Mouse (Mus musculus) embryonic facial prominence, embryonic 15.5 days (tissue): Measurements from ENCODE around the gene Snx32. TPM values are rescaled to one million over a fixed set of nuclear protein-coding genes. Genes with fewer than 3 reads are reported as not detected.

ENCODE experiments used
- ATAC-seq: fragments of 200-750 bp; cut with Nextera tagmentation; 2 replicates; pipeline ENCODE4 v1.8.0; 2017; ENCODE audit warnings: low read depth, moderate TSS enrichment; ENCODE audit not compliant: insufficient number of reproducible peaks, low FRiP score, low TSS enrichment
- H3K27ac ChIP-seq: fragments of 300-500 bp; sonication (generic); replicated peaks from 2 replicates; pipeline ENCODE4 v1.5.1; 2015; ENCODE audit warnings: mild to moderate bottlenecking, inconsistent platforms
- H3K27me3 ChIP-seq: fragments of 300-500 bp; sonication (generic); 2 replicates; pipeline ENCODE4 v1.6.1; 2015; ENCODE audit warnings: inconsistent platforms
- H3K36me3 ChIP-seq: fragments of 300-500 bp; sonication (generic); 2 replicates; pipeline ENCODE4 v1.6.1; 2015; ENCODE audit warnings: mild to moderate bottlenecking, inconsistent platforms
- H3K4me1 ChIP-seq: fragments of 300-500 bp; sonication (generic); 2 replicates; pipeline ENCODE4 v1.6.1; 2015; ENCODE audit warnings: inconsistent platforms
- H3K4me2 ChIP-seq: fragments of 300-500 bp; sonication (generic); replicated peaks from 2 replicates; pipeline ENCODE4 v1.6.1; 2015; ENCODE audit warnings: mild to moderate bottlenecking, inconsistent platforms
- H3K4me3 ChIP-seq: fragments of 300-500 bp; sonication (generic); replicated peaks from 2 replicates; pipeline ENCODE4 v1.5.1; 2015; ENCODE audit warnings: mild to moderate bottlenecking, inconsistent platforms
- H3K9ac ChIP-seq: fragments of 300-500 bp; sonication (generic); 2 replicates; pipeline ENCODE4 v1.6.1; 2015; ENCODE audit warnings: inconsistent platforms
- H3K9me3 ChIP-seq: fragments of 300-500 bp; sonication (generic); replicated peaks from 2 replicates; pipeline ENCODE4 v1.6.1; 2016; ENCODE audit warnings: inconsistent platforms
- WGBS: fragments of 180-500 bp; shearing (Covaris S2); methylation state at CpG from one replicate; pipeline ENCODE4 v1.1.7; 2015; 5-methylcytosine and 5-hydroxymethylcytosine counted together
- polyA plus RNA-seq: library from polyadenylated mRNA; unstranded; fragments of >200 nt; fragmentation: Nextera tagmentation; extraction: Ambion mirVana; gene quantifications from 2 replicates; pipeline ENCODE4 v1.2.1, GENCODE M21; 2015

Snx32 gene
- polyA plus RNA-seq, 1 experiment from 2014 or later = 11.7 TPM

DNA sequence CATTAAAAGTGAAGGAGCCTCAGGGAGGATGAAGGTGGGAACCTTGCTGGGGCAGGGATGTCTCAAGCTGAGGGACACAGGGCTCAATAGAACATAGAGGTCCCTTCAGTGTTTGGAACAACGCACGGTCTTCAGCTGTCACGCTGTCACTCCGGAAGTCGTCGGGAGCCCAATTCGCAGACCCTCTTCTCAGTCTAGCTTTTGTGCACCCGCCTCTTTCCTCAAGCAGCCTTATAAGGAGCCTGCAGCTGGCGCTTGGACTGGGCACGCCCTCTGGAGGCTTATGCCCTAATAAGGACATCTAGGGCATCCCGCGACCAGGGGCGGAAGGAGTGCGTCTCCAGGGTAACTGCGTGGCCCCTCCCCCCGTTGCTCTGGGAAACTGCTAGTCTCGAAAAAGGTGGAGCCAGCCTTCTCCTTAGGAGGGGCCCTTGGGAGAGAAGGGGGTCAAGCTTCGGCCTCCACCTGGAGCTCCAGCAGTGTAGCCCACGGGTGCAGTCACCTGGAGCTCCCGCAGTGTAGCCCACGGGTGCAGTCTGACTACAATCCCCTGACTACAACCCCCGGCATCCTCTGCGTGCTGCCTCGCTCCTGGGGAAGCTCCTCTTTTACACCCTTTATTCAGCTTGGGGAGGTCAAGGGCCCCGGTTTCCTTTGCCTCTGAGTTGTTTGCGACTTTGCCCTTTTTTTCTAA lies 21.3 kb downstream of the Snx32 start:
- peak; percentile 85 for ATAC-seq
- peaks cover 37% of the 10 kb centered on the region for H3K36me3 ChIP-seq
- peak overlapping the region; percentile 59 for H3K4me3 ChIP-seq
- H3K27me3 ChIP-seq = no peaks in the 10 kb centered on the region
- peak overlapping the region; percentile 23 for H3K9ac ChIP-seq
- WGBS = under 1% methylated on average over 26 of the region's 26 CpGs
- H3K4me2 ChIP-seq = peak overlapping the region; percentile 86
- peaks cover 49% of the 10 kb centered on the region for H3K4me1 ChIP-seq
- no peaks in the 10 kb centered on the region for H3K9me3 ChIP-seq
- peak overlapping the region; percentile 99 for H3K27ac ChIP-seq

DNA sequence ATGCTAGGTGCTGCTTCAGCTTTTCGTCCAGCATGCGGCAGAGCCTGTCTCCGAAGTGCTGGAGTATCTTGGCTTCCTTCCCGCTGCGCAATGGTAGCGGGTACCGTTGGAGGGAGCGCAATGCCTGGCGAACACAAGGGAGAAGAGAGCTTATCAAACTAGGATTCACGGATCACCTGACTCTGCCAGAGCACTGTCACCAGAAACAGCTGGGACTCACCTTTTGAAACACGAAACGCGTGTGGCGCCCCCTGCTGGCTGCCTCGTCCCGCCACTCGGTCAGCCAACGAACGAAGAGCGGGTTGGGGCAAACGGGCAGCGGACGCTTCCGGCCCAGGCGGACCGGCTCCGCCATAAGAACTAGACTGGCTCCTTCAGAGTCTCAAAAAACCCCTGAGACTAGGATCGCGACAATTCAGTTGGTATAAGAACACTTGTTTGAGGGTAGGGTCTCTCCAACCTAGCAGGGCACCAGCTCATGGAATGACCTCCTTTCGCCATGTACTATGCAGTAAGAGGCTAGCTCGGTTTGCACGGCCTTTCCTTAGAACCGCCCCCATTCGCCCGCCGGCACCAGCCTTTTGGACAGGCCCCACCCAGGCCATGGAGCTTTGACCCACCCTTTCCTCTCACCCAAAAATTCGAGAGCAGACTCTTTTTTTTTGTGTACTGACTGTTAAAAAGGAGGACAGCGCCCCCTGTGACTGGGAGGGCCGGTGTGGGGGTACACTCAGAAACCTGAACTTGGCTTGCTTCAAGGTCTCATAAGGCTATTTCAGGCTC lies 22.4 kb downstream of the Snx32 start, which contains the start of gene Mus81:
TSS of gene Mus81 (minus strand) at position 635 of the 783 bp plus-strand sequence.
- Histone ChIP-seq H3K4me2 (peak within 1 kb of the TSS; percentile 86), H3K9ac (peak within 1 kb of the TSS; percentile 63), H3K9me3 (no peaks in the 10 kb centered on the region), H3K4me1 (peaks cover 46% of the 10 kb centered on the region), H3K27me3 (no peaks in the 10 kb centered on the region), H3K4me3 (peak within 1 kb of the TSS; percentile 59), H3K27ac (peak within 1 kb of the TSS; percentile 99), H3K36me3 (peaks cover 37% of the 10 kb centered on the region)
- under 1% methylated on average over 39 of the region's 39 CpGs for WGBS
- peak; percentile 79 for ATAC-seq

DNA sequence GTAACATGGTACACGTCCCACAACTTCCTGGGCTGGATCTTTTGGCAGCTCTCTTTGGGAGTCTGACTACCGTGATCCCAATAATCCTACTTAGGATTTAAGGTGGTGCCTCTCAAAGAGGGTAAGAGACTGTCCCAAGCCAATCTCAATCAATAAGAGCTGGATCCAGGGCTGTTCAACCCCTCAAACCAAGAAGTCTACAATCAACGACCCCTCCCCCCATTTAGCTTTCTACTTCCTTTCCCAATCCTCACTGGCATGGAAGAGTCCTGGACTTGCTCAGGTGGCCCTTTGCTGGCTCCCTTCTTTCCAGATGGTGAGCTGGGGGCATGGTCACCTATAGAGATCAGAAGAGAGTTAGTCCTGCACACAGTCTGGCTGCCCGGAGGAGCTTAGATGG lies 23.6 kb downstream of the Snx32 start:
- Histone ChIP-seq H3K9ac (no peak overlapping the region), H3K9me3 (no peaks in the 10 kb centered on the region), H3K4me1 (peaks cover 37% of the 10 kb centered on the region), H3K4me2 (peak overlapping the region; percentile 86), H3K36me3 (peaks cover 44% of the 10 kb centered on the region), H3K27ac (peak overlapping the region; percentile 39; the same call in 1 of the 2 replicates), H3K4me3 (peak overlapping the region; percentile 59; the same call in 1 of the 2 replicates), H3K27me3 (no peaks in the 10 kb centered on the region)
- 82% methylated on average over 4 of the region's 4 CpGs for WGBS
- no peak for ATAC-seq

DNA sequence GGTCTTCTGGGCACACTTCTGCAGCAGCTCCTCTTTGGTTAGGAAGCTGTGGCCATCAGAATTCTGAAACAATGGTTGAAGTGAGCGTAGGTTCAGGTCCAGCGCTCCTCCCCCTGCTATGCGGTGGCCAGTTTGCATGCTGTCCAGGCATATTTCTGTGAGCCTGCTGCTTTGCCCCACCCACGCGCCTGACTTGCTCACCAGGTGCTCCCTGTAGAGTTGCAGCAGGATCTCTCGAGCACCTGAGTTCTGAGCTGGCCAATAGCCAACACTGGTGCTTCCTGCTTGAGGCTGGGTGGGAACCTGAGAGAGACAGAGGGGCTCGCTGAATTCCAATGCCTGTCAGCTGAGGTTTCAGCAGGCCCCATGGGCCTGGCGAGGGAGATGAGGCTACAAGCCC lies 24.1 kb downstream of the Snx32 start:
- Histone ChIP-seq H3K4me2 (peak overlapping the region; percentile 86; the same call in 1 of the 2 replicates), H3K4me1 (peaks cover 34% of the 10 kb centered on the region), H3K36me3 (peaks cover 49% of the 10 kb centered on the region), H3K9ac (no peak overlapping the region), H3K9me3 (no peaks in the 10 kb centered on the region), H3K4me3 (no peak overlapping the region; the same call in 1 of the 2 replicates), H3K27me3 (no peaks in the 10 kb centered on the region), H3K27ac (peak overlapping the region; percentile 39; the same call in 1 of the 2 replicates)
- WGBS = 74% methylated on average over 8 of the region's 8 CpGs
- no peak for ATAC-seq

DNA sequence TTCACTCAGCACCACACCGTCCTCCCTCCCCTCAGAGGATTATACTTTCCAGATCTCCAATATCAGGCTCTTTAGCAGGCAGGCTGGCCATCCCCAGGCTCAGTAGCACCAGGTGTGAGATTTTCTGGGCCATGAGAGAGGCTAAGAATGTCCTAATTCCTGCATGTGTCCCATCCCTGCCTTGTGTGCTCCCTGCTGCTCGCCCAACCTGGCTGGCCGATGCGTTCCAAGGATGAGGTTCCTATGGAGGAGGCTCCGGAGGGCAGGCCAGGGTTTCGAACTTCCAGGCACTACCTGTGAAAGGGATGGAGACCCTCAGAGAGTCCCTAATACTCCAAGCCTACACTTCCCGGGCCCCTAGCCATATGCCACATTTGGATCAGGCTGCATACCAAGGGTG lies 24.5 kb downstream of the Snx32 start:
- no peaks in the 10 kb centered on the region for H3K9me3 ChIP-seq
- 91% methylated on average over 7 of the region's 7 CpGs for WGBS
- peaks cover 34% of the 10 kb centered on the region for H3K4me1 ChIP-seq
- no peak overlapping the region for H3K4me3 ChIP-seq
- ATAC-seq = no peak
- H3K4me2 ChIP-seq = no peak overlapping the region
- H3K9ac ChIP-seq = no peak overlapping the region
- peak overlapping the region; percentile 39; the same call in 1 of the 2 replicates for H3K27ac ChIP-seq
- peaks cover 54% of the 10 kb centered on the region for H3K36me3 ChIP-seq
- no peaks in the 10 kb centered on the region for H3K27me3 ChIP-seq

DNA sequence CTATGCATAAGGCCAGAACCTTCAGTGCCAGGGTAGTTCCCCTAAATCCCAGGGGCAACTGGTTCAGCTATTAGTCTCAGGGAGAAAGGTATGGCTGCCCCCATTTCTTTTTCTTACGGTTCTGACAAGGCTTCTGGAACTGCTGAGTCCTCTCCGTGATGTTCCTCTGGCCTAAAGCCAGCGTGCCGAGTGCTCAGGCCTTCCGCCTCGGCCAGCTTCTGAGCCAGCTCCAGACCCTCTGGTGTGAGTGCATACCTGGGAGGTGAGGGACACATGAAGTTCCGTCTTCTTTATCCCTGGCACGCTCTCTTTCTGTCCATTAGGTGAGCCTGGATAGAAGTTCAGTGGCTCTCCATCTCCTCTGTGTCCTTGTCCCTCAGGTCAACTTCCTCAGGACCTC lies 25.0 kb downstream of the Snx32 start:
- 92% methylated on average over 8 of the region's 8 CpGs for WGBS
- Histone ChIP-seq H3K27ac (no peak overlapping the region), H3K9ac (no peak overlapping the region), H3K36me3 (peaks cover 58% of the 10 kb centered on the region), H3K4me3 (no peak overlapping the region), H3K27me3 (no peaks in the 10 kb centered on the region), H3K9me3 (no peaks in the 10 kb centered on the region), H3K4me2 (no peak overlapping the region), H3K4me1 (peaks cover 34% of the 10 kb centered on the region)
- no peak for ATAC-seq

DNA sequence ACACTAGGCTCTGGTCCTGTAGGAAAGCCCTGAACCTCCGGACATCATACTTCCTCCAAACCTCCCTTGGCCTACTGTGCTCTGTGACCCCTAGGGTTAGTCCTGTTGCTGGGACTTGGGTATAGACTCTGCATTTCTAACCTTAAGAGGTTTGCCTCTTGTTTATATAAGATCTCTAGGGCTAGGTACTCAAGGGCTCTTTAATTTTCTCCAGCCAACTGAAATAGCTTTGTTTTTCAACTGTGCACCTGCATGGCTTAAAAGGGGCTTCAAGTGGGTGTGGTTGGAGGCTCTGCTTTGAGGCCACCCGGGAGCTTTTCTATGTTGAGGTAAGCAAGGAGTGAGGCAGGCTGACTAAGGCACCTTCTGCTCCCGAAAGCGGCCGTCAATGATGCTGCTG lies 25.8 kb downstream of the Snx32 start:
- WGBS = 90% methylated on average over 5 of the region's 5 CpGs
- H3K27me3 ChIP-seq = no peaks in the 10 kb centered on the region

DNA sequence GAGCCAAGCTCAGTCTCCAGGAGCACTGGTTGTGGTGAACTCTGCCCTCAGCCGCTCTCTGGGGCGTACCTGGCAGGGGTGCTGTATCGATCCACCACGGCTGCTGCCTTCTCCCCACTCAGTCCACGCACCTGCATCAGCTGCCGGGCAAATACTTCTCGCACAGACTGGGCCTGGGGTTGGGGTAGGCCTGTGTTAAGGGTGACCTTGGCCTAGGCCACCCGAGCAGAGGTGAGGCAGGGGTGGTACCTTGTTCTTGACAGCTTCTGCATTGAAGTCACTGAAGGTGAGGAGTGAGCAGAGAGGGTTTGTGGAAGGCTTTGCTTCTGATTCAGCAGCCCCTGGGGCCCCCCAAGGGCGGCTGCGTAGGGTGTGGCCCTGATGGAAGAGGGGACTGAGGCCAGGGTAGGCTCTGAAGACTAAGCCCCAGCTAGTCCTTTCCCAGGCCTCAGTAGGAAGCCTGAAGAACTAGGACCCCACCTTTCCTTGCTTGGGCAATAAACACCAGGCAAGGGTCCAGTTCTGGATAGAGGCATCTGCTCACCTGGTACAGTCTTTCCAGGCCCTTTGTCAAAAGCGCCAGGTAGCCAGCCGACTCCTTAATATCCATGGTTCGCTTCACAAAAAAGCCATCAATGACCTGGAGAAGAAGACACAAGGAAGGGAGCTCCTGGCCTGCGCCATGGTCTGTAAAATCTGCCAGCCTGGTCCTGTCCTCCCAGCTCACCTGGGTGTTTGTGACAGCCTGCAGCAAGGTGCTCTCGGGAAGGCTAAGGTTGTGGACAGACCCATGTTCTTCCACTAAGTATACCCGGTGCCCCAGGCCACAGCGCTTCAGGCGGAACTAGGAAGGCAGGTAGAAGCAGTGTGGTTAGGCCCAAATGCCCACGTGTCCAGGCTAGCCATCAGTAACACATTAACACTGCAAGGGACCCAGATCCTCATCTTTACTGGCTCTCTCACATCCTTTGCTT lies 26.7 kb downstream of the Snx32 start:
- Histone ChIP-seq H3K4me1 (peaks cover 22% of the 10 kb centered on the region), H3K36me3 (peaks cover 75% of the 10 kb centered on the region), H3K4me2 (no peak overlapping the region), H3K9me3 (no peaks in the 10 kb centered on the region), H3K9ac (no peak overlapping the region), H3K4me3 (no peak overlapping the region), H3K27ac (no peak overlapping the region), H3K27me3 (no peaks in the 10 kb centered on the region)
- ATAC-seq = no peak
- 91% methylated on average over 19 of the region's 19 CpGs for WGBS

More for the DNA sequence above, 25.8 kb downstream of the Snx32 start:
- ATAC-seq = no peak
- Histone ChIP-seq H3K27ac (no peak overlapping the region), H3K9me3 (no peaks in the 10 kb centered on the region), H3K9ac (no peak overlapping the region), H3K4me3 (no peak overlapping the region), H3K4me2 (no peak overlapping the region), H3K36me3 (peaks cover 67% of the 10 kb centered on the region), H3K4me1 (peaks cover 29% of the 10 kb centered on the region)

DNA sequence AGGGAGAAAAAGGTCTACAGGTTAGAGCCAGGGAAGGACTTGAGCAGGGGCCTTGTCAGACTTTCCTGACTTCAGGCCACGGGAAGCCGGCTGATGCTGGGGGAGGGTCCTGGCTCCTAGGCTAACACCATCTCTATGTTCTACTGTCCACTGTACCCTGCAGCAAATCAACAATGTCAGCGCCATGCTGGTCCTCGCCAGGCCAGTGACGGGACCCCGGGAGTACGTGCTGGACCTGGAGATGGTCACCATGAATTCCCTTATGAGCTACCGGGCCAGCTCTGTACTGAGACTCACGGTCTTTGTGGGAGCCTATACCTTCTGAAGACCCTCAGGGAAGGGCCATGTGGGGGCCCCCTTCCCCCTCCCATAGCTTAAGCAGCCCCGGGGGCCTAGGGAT lies 28.9 kb downstream of the Snx32 start:
- H3K27me3 ChIP-seq = no peaks in the 10 kb centered on the region
- H3K4me1 ChIP-seq = peaks cover 17% of the 10 kb centered on the region
- ATAC-seq = no peak
- 86% methylated on average over 10 of the region's 10 CpGs for WGBS
- H3K36me3 ChIP-seq = peaks cover 97% of the 10 kb centered on the region
- H3K9ac ChIP-seq = no peak overlapping the region
- no peak overlapping the region for H3K27ac ChIP-seq
- H3K4me3 ChIP-seq = no peak overlapping the region
- no peaks in the 10 kb centered on the region for H3K9me3 ChIP-seq
- no peak overlapping the region for H3K4me2 ChIP-seq

DNA sequence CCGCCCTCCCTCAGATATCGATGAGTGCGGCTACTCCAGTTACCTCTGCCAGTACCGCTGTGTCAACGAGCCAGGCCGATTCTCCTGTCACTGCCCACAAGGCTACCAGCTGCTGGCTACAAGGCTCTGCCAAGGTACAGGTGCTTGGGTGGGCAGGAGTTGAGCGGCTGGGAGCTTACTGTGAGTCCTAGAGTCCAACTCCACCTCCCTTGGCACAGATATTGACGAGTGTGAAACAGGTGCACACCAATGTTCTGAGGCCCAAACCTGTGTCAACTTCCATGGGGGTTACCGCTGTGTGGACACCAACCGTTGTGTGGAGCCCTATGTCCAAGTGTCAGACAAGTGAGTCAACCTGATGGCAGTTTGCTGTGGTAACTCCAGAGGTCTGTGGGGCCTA lies 30.3 kb downstream of the Snx32 start:
- ATAC-seq = no peak
- Histone ChIP-seq H3K4me2 (no peak overlapping the region), H3K9ac (no peak overlapping the region), H3K27me3 (no peaks in the 10 kb centered on the region), H3K4me3 (no peak overlapping the region), H3K36me3 (peaks cover 85% of the 10 kb centered on the region), H3K9me3 (no peaks in the 10 kb centered on the region), H3K4me1 (peaks cover 25% of the 10 kb centered on the region), H3K27ac (no peak overlapping the region)
- WGBS = 90% methylated on average over 10 of the region's 10 CpGs
